Mouse (Mus musculus) MN1 (cell line): ENCODE measurements around the gene Phf10.
"Not testable (repeated sequence)": the region's sequence is repeated elsewhere in the genome, so short reads cannot be mapped to it uniquely, and the experiment has no call there.

Experiments
- DNase-seq: peaks from one replicate; pipeline ENCODE4 v3.0.0-alpha.2; 2016; ENCODE audit warnings: low spot score

The Phf10 gene

GRCm38 (mm10) chr17:14960951-14961556, at the start of gene Phf10:
Gene Phf10, minus strand, starts transcription at chr17:14961273.
- DNase-seq, result peak; percentile 38

DNA sequence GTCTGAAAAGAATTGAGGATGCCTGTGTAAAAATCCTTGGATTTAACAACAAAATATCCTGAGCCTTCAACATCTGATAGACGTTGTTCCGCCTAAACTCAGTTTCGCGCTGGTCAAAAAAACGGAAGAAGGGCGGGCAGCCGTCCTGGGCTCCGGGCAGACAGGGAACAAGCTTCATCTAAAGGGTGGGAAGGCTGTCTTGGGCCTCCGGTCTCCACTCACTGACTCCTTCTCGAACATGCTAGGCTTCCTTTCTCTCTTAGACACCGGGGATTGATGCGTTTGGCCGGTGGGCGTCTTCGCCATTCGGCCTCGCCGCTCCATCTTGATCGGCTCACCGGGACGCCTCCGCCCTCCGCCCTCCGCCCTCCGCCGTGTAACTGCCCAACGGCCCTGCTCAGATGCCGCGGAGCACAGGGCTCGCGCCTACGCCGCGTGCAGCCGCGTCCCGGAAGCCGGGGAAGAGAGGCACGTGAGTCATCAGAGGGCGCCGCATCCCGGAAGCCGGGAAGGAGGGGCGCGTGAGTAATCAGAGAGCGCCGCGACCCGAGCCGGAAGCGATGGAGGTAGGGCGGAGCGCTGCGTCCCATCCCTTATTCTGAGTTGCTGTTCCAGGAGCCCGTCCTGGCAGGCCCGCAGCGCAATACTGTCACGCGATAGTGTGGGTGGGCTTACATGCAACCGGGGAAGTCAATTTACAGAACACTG, 48.8 kb upstream of the Phf10 start, which contains the start of gene Gm3435:
Gm3435 (plus strand) TSS at position 471 of the 708 bp plus-strand sequence.
- not testable (repeated sequence) for DNase-seq

GRCm38 (mm10) chr17:15009088-15009487, 48.0 kb upstream of the Phf10 start:
- not testable (repeated sequence) for DNase-seq

DNA sequence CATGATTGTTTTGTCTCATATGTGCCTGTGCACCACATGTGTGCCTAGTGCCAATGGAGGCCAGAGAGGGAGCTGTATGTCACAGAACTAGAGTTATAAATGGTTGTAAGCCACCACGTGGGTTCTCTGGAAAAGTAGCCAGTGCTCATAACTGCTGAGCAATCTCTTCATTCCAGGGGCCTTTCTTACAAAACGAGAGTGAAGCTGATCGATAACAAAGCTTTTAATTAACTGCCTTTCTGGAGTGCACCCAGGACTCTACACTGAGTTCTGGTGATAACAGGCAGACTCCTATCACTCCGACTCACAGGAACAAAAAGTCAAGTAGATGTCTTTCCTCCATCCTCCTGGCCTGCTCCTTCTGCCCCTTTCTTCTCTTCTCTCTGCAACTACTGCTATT, 39.0 kb upstream of the Phf10 start:
- DNase-seq, result not testable (repeated sequence)

- DNase-seq, result not testable (repeated sequence)
Observed at GRCm38 (mm10) chr17:14994140-14994539, 33.1 kb upstream of the Phf10 start.

GRCm38 (mm10) chr17:14993139-14993832, 32.2 kb upstream of the Phf10 start:
- DNase-seq, result not testable (repeated sequence)

DNA sequence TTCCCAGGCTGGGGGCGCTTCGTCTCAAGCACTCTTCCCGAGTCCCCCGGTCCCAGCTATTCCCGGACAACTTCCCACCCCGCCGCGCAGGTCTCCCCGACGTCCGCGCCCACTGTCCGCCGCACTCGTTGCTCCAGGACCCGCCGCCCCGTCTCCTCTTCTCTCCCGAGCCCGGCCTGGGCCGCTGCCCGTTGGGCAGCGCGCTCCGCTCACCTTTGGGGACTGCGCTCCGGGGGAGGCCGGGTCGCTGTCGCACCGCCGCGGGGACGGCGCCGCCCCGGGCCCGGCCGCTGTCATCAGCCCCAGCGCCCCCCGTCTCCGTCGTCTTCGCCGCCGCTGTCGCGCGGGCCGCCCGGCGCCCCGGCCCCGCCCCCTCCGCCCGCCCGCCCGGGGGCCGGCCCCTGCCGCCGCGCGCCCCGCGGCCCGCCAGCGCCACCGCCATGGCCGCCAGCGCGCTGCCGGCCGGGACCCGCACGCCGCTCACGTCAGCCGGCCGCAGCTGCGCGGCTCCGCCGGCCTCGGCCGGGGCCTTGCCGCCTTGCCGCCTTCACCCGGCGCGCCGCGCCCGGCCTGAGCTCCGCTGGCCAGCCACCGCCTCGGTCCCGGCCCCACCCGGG, 31.6 kb upstream of the Phf10 start:
- DNase-seq, result not testable (repeated sequence)

GRCm38 (mm10) chr17:14990116-14990702, 29.1 kb upstream of the Phf10 start:
- not testable (repeated sequence) for DNase-seq

DNA sequence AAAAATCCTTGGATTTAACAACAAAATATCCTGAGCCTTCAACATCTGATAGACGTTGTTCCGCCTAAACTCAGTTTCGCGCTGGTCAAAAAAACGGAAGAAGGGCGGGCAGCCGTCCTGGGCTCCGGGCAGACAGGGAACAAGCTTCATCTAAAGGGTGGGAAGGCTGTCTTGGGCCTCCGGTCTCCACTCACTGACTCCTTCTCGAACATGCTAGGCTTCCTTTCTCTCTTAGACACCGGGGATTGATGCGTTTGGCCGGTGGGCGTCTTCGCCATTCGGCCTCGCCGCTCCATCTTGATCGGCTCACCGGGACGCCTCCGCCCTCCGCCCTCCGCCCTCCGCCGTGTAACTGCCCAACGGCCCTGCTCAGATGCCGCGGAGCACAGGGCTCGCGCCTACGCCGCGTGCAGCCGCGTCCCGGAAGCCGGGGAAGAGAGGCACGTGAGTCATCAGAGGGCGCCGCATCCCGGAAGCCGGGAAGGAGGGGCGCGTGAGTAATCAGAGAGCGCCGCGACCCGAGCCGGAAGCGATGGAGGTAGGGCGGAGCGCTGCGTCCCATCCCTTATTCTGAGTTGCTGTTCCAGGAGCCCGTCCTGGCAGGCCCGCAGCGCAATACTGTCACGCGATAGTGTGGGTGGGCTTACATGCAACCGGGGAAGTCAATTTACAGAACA, 17.4 kb upstream of the Phf10 start, which contains the start of the genes 9030025P20Rik and Gm3417:
9030025P20Rik (plus strand) TSS at position 107 of the 677 bp plus-strand sequence.
Gm3417 (minus strand) TSS at position 429 of the 677 bp plus-strand sequence.
- DNase-seq, result not testable (repeated sequence)

- DNase-seq, result not testable (repeated sequence)
Observed at GRCm38 (mm10) chr17:14977718-14978361, 16.8 kb upstream of the Phf10 start.

GRCm38 (mm10) chr17:14968373-14968913, 7.4 kb upstream of the Phf10 start:
- not testable (repeated sequence) for DNase-seq

GRCm38 (mm10) chr17:14961557-14962154, 583 bp upstream of the Phf10 start:
- not testable (repeated sequence) for DNase-seq

DNA sequence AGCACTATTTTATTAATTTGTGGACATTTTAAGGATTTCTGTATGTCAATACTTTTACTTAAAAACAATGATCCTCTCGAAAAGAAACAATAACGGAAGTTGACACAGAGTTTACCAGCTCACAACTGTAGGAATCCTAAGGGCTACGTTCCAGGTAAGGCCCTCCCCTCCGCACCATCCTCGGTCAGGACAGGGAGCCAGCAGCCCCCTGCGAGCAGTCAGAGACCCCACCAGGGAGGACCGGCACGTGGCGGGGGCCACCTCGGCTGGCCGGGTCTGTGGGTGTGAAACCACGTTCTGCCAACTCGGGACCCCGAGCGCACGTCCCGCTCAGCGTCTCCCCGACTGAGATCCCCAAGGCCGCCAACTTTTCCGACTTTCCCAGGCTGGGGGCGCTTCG, 553 bp downstream of the Phf10 start:
- DNase-seq, result no peak

DNA sequence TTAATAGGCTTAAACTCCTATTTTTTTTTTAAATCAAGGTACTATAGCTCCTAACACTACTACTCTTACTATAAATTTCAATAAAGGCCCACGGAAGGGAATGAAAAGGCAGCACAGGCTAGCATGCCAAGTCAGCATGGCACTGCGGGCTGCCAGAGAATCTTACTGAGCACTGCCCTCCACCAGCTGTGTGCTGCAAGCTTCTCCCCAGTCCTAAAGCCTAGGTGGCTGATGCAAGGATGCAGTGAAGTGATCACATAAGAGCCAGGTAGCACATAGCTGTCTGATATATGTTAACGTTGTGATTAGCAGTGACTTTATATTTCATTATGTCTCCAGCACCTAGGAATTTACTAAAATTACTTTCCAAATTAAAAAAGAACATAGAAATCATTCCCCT, 1.1 kb downstream of the Phf10 start:
- peak; percentile 60 for DNase-seq

DNA sequence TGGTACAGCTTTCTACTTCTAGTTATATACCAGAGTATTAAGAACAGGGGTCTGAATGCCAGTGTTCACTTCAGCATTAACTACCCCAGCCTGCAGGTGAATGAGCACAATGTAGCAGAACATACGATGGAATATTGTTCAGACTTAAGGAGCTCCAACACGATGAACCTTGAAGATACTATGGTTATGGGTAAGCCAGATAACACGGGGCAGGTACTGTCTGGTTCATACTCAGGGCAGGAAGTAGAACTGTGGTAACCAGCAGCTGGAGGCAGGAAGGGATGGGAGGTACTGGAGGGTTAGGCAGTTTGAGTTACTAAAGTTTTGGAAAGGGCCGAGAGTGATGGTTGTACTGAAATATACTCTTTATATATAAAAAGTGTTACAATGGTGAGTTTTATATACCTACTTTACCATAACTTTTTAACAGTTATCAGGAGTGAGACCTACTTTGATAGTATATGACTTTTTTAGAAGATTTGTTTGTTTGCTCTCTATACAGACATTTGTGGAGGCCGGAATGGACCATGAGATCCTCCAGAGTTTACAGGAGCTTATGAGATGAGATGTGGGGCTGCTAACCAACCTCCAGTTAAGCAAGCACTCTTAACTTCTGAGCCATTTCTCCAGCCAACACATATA, 2.3 kb downstream of the Phf10 start:
- DNase-seq, result no peak

DNA sequence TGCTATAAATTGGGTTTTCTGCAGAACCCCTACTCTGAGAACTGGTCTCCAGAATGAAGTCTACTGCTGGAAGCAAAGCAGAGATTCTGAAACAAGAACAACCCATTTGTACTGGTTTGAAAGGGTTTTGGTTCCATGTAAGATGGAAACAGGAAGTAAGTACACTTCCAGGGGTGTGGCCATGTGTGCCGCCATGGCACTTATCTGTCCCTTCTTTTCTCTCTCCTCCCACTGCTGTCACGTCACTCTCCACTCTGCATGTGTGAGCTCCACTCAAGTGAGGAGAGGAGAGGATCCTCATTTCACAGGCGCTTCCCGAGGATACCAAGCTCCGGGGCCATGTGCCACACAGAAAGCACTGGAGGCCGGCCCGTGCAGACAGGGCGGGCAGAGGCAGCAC, 7.6 kb downstream of the Phf10 start:
- no peak for DNase-seq

DNA sequence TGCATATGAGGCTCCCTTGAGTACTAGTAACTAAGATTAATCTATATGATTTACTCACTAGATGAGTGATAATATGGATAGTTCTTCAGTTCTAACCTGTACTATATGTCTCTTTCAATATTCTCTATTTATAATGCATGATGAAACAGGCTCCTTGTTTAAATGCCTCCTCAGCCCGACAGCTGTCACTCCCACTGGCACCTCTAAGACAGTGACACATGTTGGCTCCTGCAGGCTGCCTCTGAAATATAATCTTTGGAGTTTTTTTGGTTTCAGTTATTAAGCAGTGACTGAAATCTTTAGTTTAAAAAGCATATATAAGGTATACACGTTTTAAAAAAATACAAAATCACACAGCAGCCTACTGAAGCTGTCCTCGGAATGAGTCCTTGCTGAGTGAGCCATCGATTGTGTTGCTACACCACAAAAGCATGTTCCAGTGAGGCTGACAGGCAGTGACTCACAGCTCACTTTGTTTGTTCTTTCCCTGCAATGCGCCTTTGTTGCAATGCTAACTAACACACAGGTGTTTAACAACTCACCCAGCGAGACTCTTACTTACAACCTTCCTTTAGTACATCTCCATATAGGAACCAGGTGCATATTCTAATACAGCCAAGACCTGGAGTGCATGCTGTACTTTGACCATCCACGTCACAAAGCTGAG, 11.8 kb downstream of the Phf10 start:
- no peak for DNase-seq

DNA sequence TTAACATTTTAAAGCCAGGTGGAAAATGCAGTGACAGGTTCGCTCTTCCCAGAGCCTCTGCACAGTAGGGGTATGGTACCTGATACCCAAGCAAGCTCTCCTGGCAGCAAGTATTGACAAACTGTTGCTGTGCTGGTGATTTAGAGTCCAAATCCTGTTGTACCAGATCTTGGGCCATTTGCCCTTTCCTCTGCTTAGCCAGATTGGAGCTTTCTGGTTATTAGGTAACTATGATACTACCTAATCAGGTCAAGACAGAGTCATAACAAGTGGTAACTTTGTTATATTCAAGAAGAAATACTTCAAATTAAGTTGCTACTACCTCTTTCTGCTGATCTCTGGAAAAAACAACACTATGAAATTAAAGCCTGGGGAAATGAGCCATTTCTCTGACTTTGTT, 16.5 kb downstream of the Phf10 start:
- no peak for DNase-seq

- DNase-seq, result no peak
Observed at GRCm38 (mm10) chr17:14943729-14944059, 17.4 kb downstream of the Phf10 start.
